Mouse (Mus musculus) testis, adult 10 weeks (tissue): ENCODE results near the gene A030003K21Rik. TPM values are rescaled to one million over a fixed set of nuclear protein-coding genes. Genes with fewer than 3 reads are reported as not detected.

Experiments
- polyA plus RNA-seq: library from polyadenylated mRNA; stranded (reverse); fragments of 350-450 nt; fragmentation: Illumina TruSeq; extraction: RNeasy Lipid Tissue Mini Kit (QIAGEN cat#74804); gene quantifications from one replicate; pipeline ENCODE4 v1.2.3, GENCODE M21; 2014; ENCODE audit warnings: low read depth, low replicate concordance

Gene A030003K21Rik
- not detected for polyA plus RNA-seq

GRCm38 (mm10) chr1:82943295-82943694 lies at the start of gene A030003K21Rik:
A030003K21Rik (minus strand) TSS chr1:82943388.

DNA sequence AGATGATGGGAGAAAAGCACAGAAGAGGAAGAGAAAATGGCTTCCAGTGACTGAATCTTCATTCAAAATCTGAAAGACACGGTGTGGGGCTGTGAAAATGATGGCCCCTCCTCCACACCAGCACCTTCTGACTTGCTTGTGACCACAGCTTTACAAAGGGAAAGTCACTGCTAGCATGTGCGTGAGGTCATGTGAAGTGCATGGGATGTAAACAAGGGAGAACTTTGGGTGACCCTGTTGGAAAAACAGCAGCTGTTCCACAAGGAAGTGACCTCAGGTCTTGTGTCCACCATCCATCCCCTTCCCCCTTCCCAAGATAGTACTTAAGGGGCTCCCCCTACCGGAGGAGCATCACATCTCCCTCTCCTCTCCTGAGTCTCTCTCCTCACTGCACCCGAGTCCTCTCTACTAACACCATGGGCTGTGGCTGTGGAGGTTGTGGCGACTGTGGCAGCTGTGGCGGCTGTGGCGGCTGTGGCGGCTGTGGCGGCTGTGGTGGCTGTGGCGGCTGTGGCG lies 16.7 kb upstream of the A030003K21Rik start, which contains the start of gene Gm47955:
Gene Gm47955 (plus strand): TSS at position 417 of the 516 bp plus-strand sequence.

GRCm38 (mm10) chr1:82955913-82956312 lies 12.7 kb upstream of the A030003K21Rik start, which contains the start of gene Gm7544:
Gm7544 (minus strand) TSS chr1:82956013.

DNA sequence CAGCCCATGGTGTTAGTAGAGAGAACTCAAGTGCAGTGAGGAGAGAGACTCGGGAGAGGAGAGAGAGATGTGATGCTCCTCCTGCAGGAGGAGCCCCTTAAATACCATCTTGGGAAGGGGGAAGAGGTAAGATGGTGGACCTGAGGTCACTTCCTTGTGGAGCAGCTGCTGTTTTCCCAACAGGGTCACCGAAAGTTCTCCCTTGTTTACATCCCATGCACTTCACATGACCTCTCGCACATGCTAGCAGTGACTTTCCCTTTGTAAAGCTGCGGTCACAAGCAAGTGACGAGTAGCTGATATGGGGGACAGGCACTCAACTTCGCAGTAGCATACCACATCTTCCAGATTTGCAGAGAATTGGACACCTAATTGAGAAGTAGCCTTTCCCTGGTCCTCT lies 11.9 kb downstream of the A030003K21Rik start, which contains the start of gene Gm6217:
Gene Gm6217 (minus strand): TSS at position 74 of the 400 bp plus-strand sequence.

DNA sequence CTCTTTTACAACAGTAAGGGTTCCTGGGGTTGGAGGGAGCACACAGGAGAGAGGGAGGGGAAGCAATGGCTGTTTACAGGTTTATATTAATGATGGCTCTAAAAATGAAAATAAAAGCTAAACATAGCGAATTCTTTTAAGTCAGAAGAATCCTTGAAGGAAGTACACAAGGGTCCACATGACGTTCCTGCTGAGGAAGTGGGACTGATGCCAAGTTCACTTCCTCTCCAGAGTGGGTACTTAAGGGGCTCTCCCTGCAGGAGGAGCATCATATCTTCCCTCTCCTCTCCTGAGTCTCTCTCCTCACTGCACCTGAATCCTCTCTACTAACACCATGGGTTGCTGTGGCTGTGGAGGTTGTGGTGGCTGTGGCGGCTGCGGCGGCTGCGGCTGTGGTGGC lies 18.5 kb downstream of the A030003K21Rik start, which contains the start of gene A030014E15Rik:
Gene A030014E15Rik (plus strand): TSS at position 268 of the 400 bp plus-strand sequence.

GRCm38 (mm10) chr1:82913025-82913424 lies 30.2 kb downstream of the A030003K21Rik start, which contains the start of gene A030005L19Rik:
A030005L19Rik (plus strand) TSS chr1:82913325.

Other genes starting within 250 kb of the A030003K21Rik start
- 614 TPM for gene Mff, start 218.5 kb downstream of the A030003K21Rik start, polyA plus RNA-seq
- gene Tm4sf20, start 174.9 kb downstream of the A030003K21Rik start, polyA plus RNA-seq: 0.22 TPM
- not detected for gene Gm47791, start 172.1 kb downstream of the A030003K21Rik start, polyA plus RNA-seq
- 189 TPM for gene Agfg1, start 103.9 kb downstream of the A030003K21Rik start, polyA plus RNA-seq
- 0.87 TPM for gene A030005L19Rik, start 30.1 kb downstream of the A030003K21Rik start, polyA plus RNA-seq
- gene A030014E15Rik, start 18.5 kb downstream of the A030003K21Rik start, polyA plus RNA-seq: not detected
- not detected for gene Gm6217, start 12.0 kb downstream of the A030003K21Rik start, polyA plus RNA-seq
- not detected for gene Gm7544, start 12.6 kb upstream of the A030003K21Rik start, polyA plus RNA-seq
- gene Gm47955, start 16.9 kb upstream of the A030003K21Rik start, polyA plus RNA-seq: not detected
- not detected for gene Gm47959, start 57.2 kb upstream of the A030003K21Rik start, polyA plus RNA-seq
- gene Slc19a3, start 95.1 kb upstream of the A030003K21Rik start, polyA plus RNA-seq: 0.38 TPM
- not detected for gene Krtap28-10, start 99.1 kb upstream of the A030003K21Rik start, polyA plus RNA-seq
- gene Gm47969, start 101.5 kb upstream of the A030003K21Rik start, polyA plus RNA-seq: not detected
- gene A030005K14Rik, start 116.0 kb upstream of the A030003K21Rik start, polyA plus RNA-seq: not detected
- not detected for gene Krtap28-13, start 117.5 kb upstream of the A030003K21Rik start, polyA plus RNA-seq
- not detected for gene Ccl20, start 173.4 kb upstream of the A030003K21Rik start, polyA plus RNA-seq
- gene Daw1, start 216.4 kb upstream of the A030003K21Rik start, polyA plus RNA-seq: 51.0 TPM